Mouse (Mus musculus): ENCODE results near the gene Mzt1. TPM values are rescaled to one million over a fixed set of nuclear protein-coding genes. Genes with fewer than 3 reads are reported as not detected.
A peak's percentile ranks its signal among the peaks of the same experiment; 100 is the strongest.

Gene Mzt1
- polyA plus RNA-seq, 1 experiment = 67.9 TPM

GRCm38 (mm10) chr14:99022346-99023086 is 23.4 kb downstream of the Mzt1 start:
- Histone ChIP-seq H3K4me3 (ENCODE audit: insufficient read depth, low read length) (0 out of 2 replicates have a peak overlapping the region, but pooled peaks have one; percentile 12), H3K4me1 (ENCODE audit: control insufficient read depth, insufficient read depth, low read length) (no peaks in the 10 kb centered on the region), H3K27ac (ENCODE audit: insufficient read depth, low read length) (no peak overlapping the region)
- TF ChIP-seq POLR2A (IDR thresholded peaks at IDR 0.05; ENCODE audit: extremely low read depth, insufficient read depth, low read length) = no peak
- TF ChIP-seq CTCF (IDR thresholded peaks at IDR 0.05; ENCODE audit: extremely low read depth, insufficient read depth, low read length) = no peak

GRCm38 (mm10) chr14:99019136-99019808 is 26.7 kb downstream of the Mzt1 start:
- no peak overlapping the region for H3K4me3 ChIP-seq (ENCODE audit: insufficient read depth, low read length)
- no peak for TF ChIP-seq CTCF (IDR thresholded peaks at IDR 0.05; ENCODE audit: extremely low read depth, insufficient read depth, low read length)
- H3K27ac ChIP-seq (ENCODE audit: insufficient read depth, low read length) = no peak overlapping the region
- no peaks in the 10 kb centered on the region for H3K4me1 ChIP-seq (ENCODE audit: control insufficient read depth, insufficient read depth, low read length)

GRCm38 (mm10) chr14:99018691-99019090 is 27.2 kb downstream of the Mzt1 start:
- Histone ChIP-seq H3K4me3 (ENCODE audit: insufficient read depth, low read length) (no peak overlapping the region), H3K27ac (ENCODE audit: insufficient read depth, low read length) (no peak overlapping the region), H3K4me1 (ENCODE audit: control insufficient read depth, insufficient read depth, low read length) (no peaks in the 10 kb centered on the region)
- TF ChIP-seq POLR2A (IDR thresholded peaks at IDR 0.05; ENCODE audit: extremely low read depth, insufficient read depth, low read length) (no peak), CTCF (IDR thresholded peaks at IDR 0.05; ENCODE audit: extremely low read depth, insufficient read depth, low read length) (no peak)

GRCm38 (mm10) chr14:99010920-99011313 is 35.0 kb downstream of the Mzt1 start:
- Histone ChIP-seq H3K4me3 (ENCODE audit: insufficient read depth, low read length) (no peak overlapping the region), H3K4me1 (ENCODE audit: control insufficient read depth, insufficient read depth, low read length) (no peaks in the 10 kb centered on the region), H3K27ac (ENCODE audit: insufficient read depth, low read length) (no peak overlapping the region)
- TF ChIP-seq POLR2A (IDR thresholded peaks at IDR 0.05; ENCODE audit: extremely low read depth, insufficient read depth, low read length) (no peak), CTCF (IDR thresholded peaks at IDR 0.05; ENCODE audit: extremely low read depth, insufficient read depth, low read length) (no peak)

DNA sequence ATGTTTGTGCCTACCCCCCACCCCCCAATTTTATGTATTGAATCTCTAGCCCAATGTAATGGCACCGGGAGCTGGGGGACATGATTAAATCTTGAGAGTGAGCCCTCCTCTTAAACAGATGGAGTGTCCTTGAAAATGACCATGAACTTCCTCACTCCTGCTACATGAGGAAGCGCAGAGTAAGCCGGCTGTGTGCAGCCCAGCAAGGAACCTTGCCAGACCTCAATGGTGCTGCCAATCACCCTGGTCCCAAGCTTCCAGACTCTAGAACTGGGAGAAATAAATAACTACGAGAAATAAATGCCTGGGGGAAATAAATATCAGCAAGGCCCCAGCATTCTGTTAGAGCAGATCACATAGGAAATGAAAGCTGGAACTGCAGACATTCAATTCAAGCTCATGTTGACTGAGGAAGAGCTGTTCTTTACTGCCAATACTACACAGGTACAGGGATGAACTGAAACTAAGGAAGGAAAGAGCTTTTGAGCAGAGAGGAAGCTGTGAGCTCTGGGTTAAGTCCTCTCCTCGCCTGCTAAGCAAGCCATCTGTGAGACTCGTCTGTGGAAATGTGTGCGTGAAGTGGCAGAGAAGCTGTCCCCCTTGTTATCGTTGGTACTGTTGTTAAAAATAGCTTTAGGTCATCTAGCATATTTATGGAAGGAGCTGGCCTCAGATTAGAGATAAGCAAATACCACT is 35.6 kb downstream of the Mzt1 start:
- H3K27ac ChIP-seq (ENCODE audit: insufficient read depth, low read length) = no peak overlapping the region
- H3K4me1 ChIP-seq (ENCODE audit: control insufficient read depth, insufficient read depth, low read length) = no peaks in the 10 kb centered on the region
- H3K4me3 ChIP-seq (ENCODE audit: insufficient read depth, low read length) = no peak overlapping the region
- TF ChIP-seq POLR2A (IDR thresholded peaks at IDR 0.05; ENCODE audit: extremely low read depth, insufficient read depth, low read length) = no peak
- no peak for TF ChIP-seq CTCF (IDR thresholded peaks at IDR 0.05; ENCODE audit: extremely low read depth, insufficient read depth, low read length)

DNA sequence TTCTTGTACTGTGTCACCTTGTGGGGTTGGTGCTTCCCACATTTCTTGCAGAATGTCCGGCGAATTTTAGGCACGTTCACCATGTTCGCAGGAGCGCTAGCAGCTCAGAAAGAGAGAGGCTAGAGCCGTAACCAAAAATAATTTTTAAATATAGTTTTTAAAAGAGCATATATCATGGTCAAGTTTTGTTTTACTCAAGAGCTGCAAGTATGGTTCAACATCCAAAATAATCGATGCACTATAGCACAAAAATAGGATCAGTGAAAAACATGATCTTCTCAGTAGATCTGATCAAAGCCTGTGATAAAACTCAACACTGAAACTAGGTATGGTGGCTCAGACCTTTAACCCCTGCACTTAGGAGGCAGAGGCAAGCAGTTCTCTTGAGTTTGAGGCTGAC is 51.7 kb downstream of the Mzt1 start, which contains the start of gene Rpl36a-ps1:
Gene Rpl36a-ps1 (minus strand): TSS at position 101 of the 400 bp plus-strand sequence.
- H3K4me1 ChIP-seq (ENCODE audit: control insufficient read depth, insufficient read depth, low read length) = no peaks in the 10 kb centered on the region
- TF ChIP-seq POLR2A (IDR thresholded peaks at IDR 0.05; ENCODE audit: extremely low read depth, insufficient read depth, low read length) (no peak), CTCF (IDR thresholded peaks at IDR 0.05; ENCODE audit: extremely low read depth, insufficient read depth, low read length) (no peak)
- no peak within 1 kb of the TSS for H3K27ac ChIP-seq (ENCODE audit: insufficient read depth, low read length)
- H3K4me3 ChIP-seq (ENCODE audit: insufficient read depth, low read length) = no peak within 1 kb of the TSS

- TF ChIP-seq CTCF (IDR thresholded peaks at IDR 0.05; ENCODE audit: extremely low read depth, insufficient read depth, low read length) = no peak
- no peak for TF ChIP-seq POLR2A (IDR thresholded peaks at IDR 0.05; ENCODE audit: extremely low read depth, insufficient read depth, low read length)
- H3K4me3 ChIP-seq (ENCODE audit: insufficient read depth, low read length) = no peak overlapping the region
- no peak overlapping the region for H3K27ac ChIP-seq (ENCODE audit: insufficient read depth, low read length)
- no peaks in the 10 kb centered on the region for H3K4me1 ChIP-seq (ENCODE audit: control insufficient read depth, insufficient read depth, low read length)
Observed at GRCm38 (mm10) chr14:98992482-98992881, 53.5 kb downstream of the Mzt1 start.

DNA sequence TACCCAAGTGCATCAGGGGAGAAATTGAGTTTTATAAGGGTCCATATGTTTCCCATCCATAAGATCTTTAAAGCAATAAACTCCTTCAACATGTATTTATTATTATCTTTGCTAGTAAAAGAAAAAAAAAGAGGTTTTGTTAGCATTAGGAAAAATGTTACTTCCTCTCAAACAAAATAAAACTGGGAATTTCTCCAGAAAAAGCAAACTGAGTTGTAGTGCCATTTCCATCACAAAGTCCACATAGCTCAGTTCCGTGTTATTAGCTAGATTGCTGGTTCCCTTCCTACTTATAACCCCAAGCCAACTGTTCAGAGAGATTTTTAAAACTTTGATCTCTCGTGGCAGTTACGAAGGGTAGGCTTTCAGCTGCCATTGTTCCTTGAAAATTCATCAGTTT is 55.3 kb downstream of the Mzt1 start:
- Histone ChIP-seq H3K4me1 (ENCODE audit: control insufficient read depth, insufficient read depth, low read length) (no peaks in the 10 kb centered on the region), H3K27ac (ENCODE audit: insufficient read depth, low read length) (no peak overlapping the region), H3K4me3 (ENCODE audit: insufficient read depth, low read length) (no peak overlapping the region)
- TF ChIP-seq CTCF (IDR thresholded peaks at IDR 0.05; ENCODE audit: extremely low read depth, insufficient read depth, low read length) = no peak
- TF ChIP-seq POLR2A (IDR thresholded peaks at IDR 0.05; ENCODE audit: extremely low read depth, insufficient read depth, low read length) = no peak

DNA sequence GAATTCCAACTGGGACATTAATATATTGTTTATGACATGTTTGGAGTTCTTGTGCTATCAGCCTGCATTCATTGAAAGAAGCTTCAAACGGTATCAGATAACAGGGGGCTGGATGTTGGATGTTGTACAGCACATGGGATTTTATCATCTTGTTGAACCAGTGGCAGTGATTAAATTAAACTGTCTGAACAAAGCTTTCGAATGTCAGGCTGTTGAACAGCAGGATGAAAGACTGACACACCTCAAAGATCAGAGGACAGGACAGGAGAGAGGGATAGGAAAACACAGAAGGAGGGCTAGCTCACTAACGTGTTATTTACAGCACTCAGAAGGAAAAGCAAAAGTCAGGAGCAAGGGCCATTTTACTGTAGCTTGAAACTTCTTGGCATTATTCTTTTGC is 56.1 kb downstream of the Mzt1 start:
- H3K4me1 ChIP-seq (ENCODE audit: control insufficient read depth, insufficient read depth, low read length) = no peaks in the 10 kb centered on the region
- no peak overlapping the region for H3K27ac ChIP-seq (ENCODE audit: insufficient read depth, low read length)
- TF ChIP-seq POLR2A (IDR thresholded peaks at IDR 0.05; ENCODE audit: extremely low read depth, insufficient read depth, low read length) (no peak), CTCF (IDR thresholded peaks at IDR 0.05; ENCODE audit: extremely low read depth, insufficient read depth, low read length) (no peak)
- H3K4me3 ChIP-seq (ENCODE audit: insufficient read depth, low read length) = no peak overlapping the region

Other genes with a start within 250 kb of the Mzt1 start
- gene Rpl36a-ps1, start 51.8 kb downstream of the Mzt1 start, polyA plus RNA-seq (2012; rRNA removed) = 2.4 and 4.3 TPM in 2 replicates
- 3.5 and 4.0 TPM in 2 replicates for gene Bora, start 88 bp upstream of the Mzt1 start, polyA plus RNA-seq (2012; rRNA removed)
- gene Pibf1, start 53.3 kb upstream of the Mzt1 start, polyA plus RNA-seq (2012; rRNA removed) = 6.9 and 8.8 TPM in 2 replicates
- gene Dis3, start 53.6 kb upstream of the Mzt1 start, polyA plus RNA-seq (2012; rRNA removed) = 12.5 and 12.6 TPM in 2 replicates